Comparison of ENCODE assay signal across 8 mouse cellular contexts in the genomic region with DNA sequence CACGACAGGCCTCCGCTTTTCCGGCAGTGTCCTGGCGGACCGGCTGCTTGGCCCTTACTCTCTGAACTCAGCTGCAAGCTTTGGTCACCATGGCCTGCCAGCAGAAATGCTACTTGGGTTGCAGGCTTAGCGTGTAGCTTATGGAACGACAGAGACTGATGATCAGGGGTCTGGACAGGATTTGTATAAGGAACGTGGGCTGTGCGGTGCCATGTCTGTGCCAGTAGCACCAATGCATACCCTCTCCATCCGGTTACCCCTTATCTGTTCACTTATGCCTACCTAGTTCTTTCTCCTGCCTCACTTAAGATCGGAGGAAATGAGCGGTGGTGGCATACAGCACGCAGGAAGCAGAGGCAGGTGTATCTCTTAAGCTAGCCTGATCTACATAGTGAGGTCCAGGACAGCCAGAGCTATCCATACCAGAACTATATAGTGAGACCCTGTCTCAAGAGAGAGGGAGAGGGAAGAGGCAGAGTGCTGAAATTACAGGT. TPM values are rescaled to one million over a fixed set of nuclear protein-coding genes. Genes with fewer than 3 reads are reported as not detected.
DNase-seq lines count a peak whose midpoint lies in the region; ATAC-seq lines count a peak whose summit lies in the region.

No protein-coding gene starts in this region.

- peaks cover 19% of the 10 kb centered on the region; the same call in 1 of the 2 replicates for H3K4me1 ChIP-seq in kidney, embryonic 16.5 days (ENCODE audit: insufficient read depth, low read length)
- H3K4me1 ChIP-seq in brown adipose tissue, adult 24 weeks (ENCODE audit: control insufficient read depth, insufficient read depth, insufficient read length, low read length): peaks cover 6% of the 10 kb centered on the region; the same call in 1 of the 2 replicates
- H3K4me1 ChIP-seq in hindbrain, embryonic 15.5 days (replicated peaks): peaks cover 35% of the 10 kb centered on the region
- H3K4me1 ChIP-seq in midbrain, embryonic 14.5 days (ENCODE audit: control insufficient read depth, insufficient read depth, low read length): peaks cover 18% of the 10 kb centered on the region

- 21% methylated on average over 13 of the region's 13 CpGs for WGBS in kidney, embryonic 16.5 days
- 24% methylated on average over 13 of the region's 13 CpGs for WGBS in hindbrain, embryonic 15.5 days
- WGBS in midbrain, embryonic 14.5 days: 28% methylated on average over 13 of the region's 13 CpGs

- H3K36me3 ChIP-seq in kidney, embryonic 16.5 days (ENCODE audit: insufficient read depth, low read length): no peaks in the 10 kb centered on the region
- H3K36me3 ChIP-seq in hindbrain, embryonic 15.5 days: no peaks in the 10 kb centered on the region
- no peaks in the 10 kb centered on the region; the same call in 1 of the 2 replicates for H3K36me3 ChIP-seq in midbrain, embryonic 14.5 days (ENCODE audit: control insufficient read depth, insufficient read depth, low read length)

- no peaks in the 10 kb centered on the region for H3K9me3 ChIP-seq in kidney, embryonic 16.5 days (ENCODE audit: low read length)
- no peaks in the 10 kb centered on the region for H3K9me3 ChIP-seq in hindbrain, embryonic 15.5 days
- H3K9me3 ChIP-seq in midbrain, embryonic 14.5 days (ENCODE audit: control insufficient read depth, low read length): no peaks in the 10 kb centered on the region

- H3K9ac ChIP-seq in kidney, embryonic 16.5 days (replicated peaks; ENCODE audit: low read length): peak overlapping the region; percentile 81
- H3K9ac ChIP-seq in hindbrain, embryonic 15.5 days: peak overlapping the region; percentile 71
- H3K9ac ChIP-seq in midbrain, embryonic 14.5 days (replicated peaks; ENCODE audit: low read length): peak overlapping the region; percentile 66

- DNase-seq in kidney, postnatal 36 days: no peak
- no peak for DNase-seq in midbrain, embryonic 14.5 days
- no peak for DNase-seq in cerebellum, postnatal 10 days
- no peak for DNase-seq in Muller cell, postnatal 12 days (ENCODE audit: inconsistent ontology term)
- DNase-seq in cerebellum, adult 9-11 months: no peak

- H3K4me3 ChIP-seq in kidney, embryonic 16.5 days (ENCODE audit: low read length): peak overlapping the region; percentile 60
- H3K4me3 ChIP-seq in brown adipose tissue, adult 24 weeks (ENCODE audit: insufficient read depth, low read depth, low read length): peak overlapping the region; percentile 74
- H3K4me3 ChIP-seq in hindbrain, embryonic 15.5 days: peak overlapping the region; percentile 52
- H3K4me3 ChIP-seq in midbrain, embryonic 14.5 days (replicated peaks; ENCODE audit: low read depth, low read length): peak overlapping the region; percentile 44

- peak; percentile 1 for ATAC-seq in kidney, embryonic 16.5 days (ENCODE audit: low FRiP score, low TSS enrichment)
- ATAC-seq in hindbrain, embryonic 15.5 days (ENCODE audit: low FRiP score, low read depth): no peak
- no peak for ATAC-seq in midbrain, embryonic 14.5 days (ENCODE audit: low FRiP score, low TSS enrichment)

- H3K27ac ChIP-seq in kidney, embryonic 16.5 days (ENCODE audit: low read length): peak overlapping the region; percentile 91
- peak overlapping the region; percentile 90 for H3K27ac ChIP-seq in brown adipose tissue, adult 24 weeks (replicated peaks; ENCODE audit: low read depth, low read length)
- peak overlapping the region; percentile 96 for H3K27ac ChIP-seq in hindbrain, embryonic 15.5 days (replicated peaks)
- peak overlapping the region; percentile 93 for H3K27ac ChIP-seq in midbrain, embryonic 14.5 days (replicated peaks; ENCODE audit: low read depth, low read length)

- H3K27me3 ChIP-seq in kidney, embryonic 16.5 days (ENCODE audit: insufficient read depth, low read length): no peaks in the 10 kb centered on the region
- no peaks in the 10 kb centered on the region for H3K27me3 ChIP-seq in hindbrain, embryonic 15.5 days
- H3K27me3 ChIP-seq in midbrain, embryonic 14.5 days (ENCODE audit: control insufficient read depth, insufficient read depth, low read length): no peaks in the 10 kb centered on the region

- H3K4me2 ChIP-seq in kidney, embryonic 16.5 days (replicated peaks; ENCODE audit: low read depth, low read length): peak overlapping the region; percentile 72
- H3K4me2 ChIP-seq in hindbrain, embryonic 15.5 days: peak overlapping the region; percentile 88
- peak overlapping the region; percentile 84 for H3K4me2 ChIP-seq in midbrain, embryonic 14.5 days (ENCODE audit: low read length)

RNA-seq across cellular contexts. Expression of a gene that starts 0.9 kb away (rescaled TPM):
- polyA plus RNA-seq in kidney, embryonic 16.5 days (2015; fragmentation: Nextera tagmentation; extraction: Ambion mirVana): 305 and 314 TPM in 2 replicates
- 81.7 and 119 TPM in 2 replicates for polyA plus RNA-seq in brown adipose tissue, adult 24 weeks (2012; ENCODE audit: insufficient read depth, insufficient read length, missing spikeins)
- polyA plus RNA-seq in hindbrain, embryonic 15.5 days (2015; fragmentation: Nextera tagmentation; extraction: Ambion mirVana): 218 and 229 TPM in 2 replicates
- polyA plus RNA-seq in midbrain, embryonic 14.5 days (2014; fragmentation: Nextera tagmentation; extraction: Ambion mirVana): 180 and 217 TPM in 2 replicates

RNA-seq across cellular contexts. Expression of a gene that starts 15.9 kb away (rescaled TPM):
- 15.6 and 16.4 TPM in 2 replicates for polyA plus RNA-seq in kidney, embryonic 16.5 days (2015; fragmentation: Nextera tagmentation; extraction: Ambion mirVana)
- 155 and 161 TPM in 2 replicates for polyA plus RNA-seq in brown adipose tissue, adult 24 weeks (2012; ENCODE audit: insufficient read depth, insufficient read length, missing spikeins)
- polyA plus RNA-seq in hindbrain, embryonic 15.5 days (2015; fragmentation: Nextera tagmentation; extraction: Ambion mirVana): 5.5 and 6.1 TPM in 2 replicates
- polyA plus RNA-seq in midbrain, embryonic 14.5 days (2014; fragmentation: Nextera tagmentation; extraction: Ambion mirVana): 3.4 and 3.9 TPM in 2 replicates

RNA-seq across cellular contexts. Expression of a gene that starts 21.4 kb away (rescaled TPM):
- polyA plus RNA-seq in kidney, embryonic 16.5 days (2015; fragmentation: Nextera tagmentation; extraction: Ambion mirVana): 5.7 and 6.4 TPM in 2 replicates
- 2.0 and 2.8 TPM in 2 replicates for polyA plus RNA-seq in brown adipose tissue, adult 24 weeks (2012; ENCODE audit: insufficient read depth, insufficient read length, missing spikeins)
- polyA plus RNA-seq in hindbrain, embryonic 15.5 days (2015; fragmentation: Nextera tagmentation; extraction: Ambion mirVana): 4.5 and 5.2 TPM in 2 replicates
- 1.7 and 3.0 TPM in 2 replicates for polyA plus RNA-seq in midbrain, embryonic 14.5 days (2014; fragmentation: Nextera tagmentation; extraction: Ambion mirVana)

RNA-seq across cellular contexts. Expression of a gene that starts 44.8 kb away (rescaled TPM):
- polyA plus RNA-seq in kidney, embryonic 16.5 days (2015; fragmentation: Nextera tagmentation; extraction: Ambion mirVana): 12.6 and 13.1 TPM in 2 replicates
- 15.0 and 19.3 TPM in 2 replicates for polyA plus RNA-seq in brown adipose tissue, adult 24 weeks (2012; ENCODE audit: insufficient read depth, insufficient read length, missing spikeins)
- 21.5 and 21.8 TPM in 2 replicates for polyA plus RNA-seq in hindbrain, embryonic 15.5 days (2015; fragmentation: Nextera tagmentation; extraction: Ambion mirVana)
- 18.6 and 20.0 TPM in 2 replicates for polyA plus RNA-seq in midbrain, embryonic 14.5 days (2014; fragmentation: Nextera tagmentation; extraction: Ambion mirVana)

RNA-seq across cellular contexts. Expression of a gene that starts 44.8 kb away (rescaled TPM):
- polyA plus RNA-seq in kidney, embryonic 16.5 days (2015; fragmentation: Nextera tagmentation; extraction: Ambion mirVana): 30.9 and 35.0 TPM in 2 replicates
- 10.9 and 11.7 TPM in 2 replicates for polyA plus RNA-seq in brown adipose tissue, adult 24 weeks (2012; ENCODE audit: insufficient read depth, insufficient read length, missing spikeins)
- 22.8 and 23.9 TPM in 2 replicates for polyA plus RNA-seq in hindbrain, embryonic 15.5 days (2015; fragmentation: Nextera tagmentation; extraction: Ambion mirVana)
- polyA plus RNA-seq in midbrain, embryonic 14.5 days (2014; fragmentation: Nextera tagmentation; extraction: Ambion mirVana): 19.4 and 20.2 TPM in 2 replicates
